Mouse (Mus musculus): ENCODE data around the gene Defb11. TPM values are rescaled to one million over a fixed set of nuclear protein-coding genes. Genes with fewer than 3 reads are reported as not detected.
"Not testable (repeated sequence)": the region's sequence is repeated elsewhere in the genome, so short reads cannot be mapped to it uniquely, and the experiment has no call there.

Defb11 gene
- polyA plus RNA-seq (2015; fragmentation: Nextera tagmentation; extraction: Ambion mirVana), result 2.9 and 5.0 TPM in 2 replicates

GRCm38 (mm10) chr8:21906290-21906689 lies at the start of gene Defb11:
TSS of gene Defb11 (minus strand) at chr8:21906412.
- not testable (repeated sequence) for H3K9ac ChIP-seq (ENCODE audit: low read depth, low read length); DNase-seq (ENCODE audit: low spot score); H3K4me1 ChIP-seq (replicated peaks; ENCODE audit: insufficient read depth, low read length); ATAC-seq (replicated peaks; ENCODE audit: low FRiP score, low read depth); H3K36me3 ChIP-seq (ENCODE audit: insufficient read depth, low read length); H3K4me2 ChIP-seq (ENCODE audit: low read length); H3K9me3 ChIP-seq (replicated peaks; ENCODE audit: low read length); H3K27me3 ChIP-seq (ENCODE audit: insufficient read depth, low read length); H3K27ac ChIP-seq; H3K4me3 ChIP-seq (replicated peaks; ENCODE audit: low read depth, low read length)

GRCm38 (mm10) chr8:21955321-21955720 lies 49.1 kb upstream of the Defb11 start:
- no peaks in the 10 kb centered on the region for H3K36me3 ChIP-seq (ENCODE audit: insufficient read depth, low read length)
- TF ChIP-seq CTCF (IDR thresholded peaks at IDR 0.05; ENCODE audit: low read depth), result peak; percentile 86
- 6% methylated on average over 9 of the region's 9 CpGs for WGBS
- H3K4me2 ChIP-seq (ENCODE audit: low read length), result no peak overlapping the region
- H3K9ac ChIP-seq (ENCODE audit: low read depth, low read length), result no peak overlapping the region
- DNase-seq (ENCODE audit: low spot score), result peak; percentile 68
- no peaks in the 10 kb centered on the region for H3K4me1 ChIP-seq (replicated peaks; ENCODE audit: insufficient read depth, low read length)
- no peak for ATAC-seq (replicated peaks; ENCODE audit: low FRiP score, low read depth)
- H3K27ac ChIP-seq, result no peak overlapping the region
- no peak overlapping the region for H3K4me3 ChIP-seq (replicated peaks; ENCODE audit: low read depth, low read length)
- H3K27me3 ChIP-seq (ENCODE audit: insufficient read depth, low read length), result no peaks in the 10 kb centered on the region
- H3K9me3 ChIP-seq (replicated peaks; ENCODE audit: low read length), result no peaks in the 10 kb centered on the region

- ATAC-seq (replicated peaks; ENCODE audit: low FRiP score, low read depth) (peak; percentile 40; the same call in 1 of the 2 replicates), DNase-seq (ENCODE audit: low spot score) (peak; percentile 6)
- Histone ChIP-seq H3K27me3 (ENCODE audit: insufficient read depth, low read length) (no peaks in the 10 kb centered on the region), H3K36me3 (ENCODE audit: insufficient read depth, low read length) (no peaks in the 10 kb centered on the region), H3K4me2 (ENCODE audit: low read length) (peak overlapping the region; percentile 27; the same call in 1 of the 2 replicates), H3K27ac (peak overlapping the region; percentile 50), H3K4me1 (replicated peaks; ENCODE audit: insufficient read depth, low read length) (no peaks in the 10 kb centered on the region), H3K9ac (ENCODE audit: low read depth, low read length) (no peak overlapping the region), H3K4me3 (replicated peaks; ENCODE audit: low read depth, low read length) (no peak overlapping the region), H3K9me3 (replicated peaks; ENCODE audit: low read length) (no peaks in the 10 kb centered on the region)
- WGBS, result 55% methylated on average over 9 of the region's 9 CpGs
- no peak for TF ChIP-seq CTCF (IDR thresholded peaks at IDR 0.05; ENCODE audit: low read depth)
Observed at GRCm38 (mm10) chr8:21947311-21948017, 41.3 kb upstream of the Defb11 start.

- no peak for TF ChIP-seq CTCF (IDR thresholded peaks at IDR 0.05; ENCODE audit: low read depth)
- DNase-seq (ENCODE audit: low spot score) (no peak), ATAC-seq (replicated peaks; ENCODE audit: low FRiP score, low read depth) (no peak)
- Histone ChIP-seq H3K36me3 (ENCODE audit: insufficient read depth, low read length) (no peaks in the 10 kb centered on the region), H3K4me3 (replicated peaks; ENCODE audit: low read depth, low read length) (no peak within 1 kb of the TSS), H3K4me1 (replicated peaks; ENCODE audit: insufficient read depth, low read length) (no peaks in the 10 kb centered on the region), H3K27ac (peak within 1 kb of the TSS; percentile 50), H3K27me3 (ENCODE audit: insufficient read depth, low read length) (no peaks in the 10 kb centered on the region), H3K9me3 (replicated peaks; ENCODE audit: low read length) (no peaks in the 10 kb centered on the region), H3K9ac (ENCODE audit: low read depth, low read length) (no peak within 1 kb of the TSS), H3K4me2 (ENCODE audit: low read length) (peak within 1 kb of the TSS; percentile 27; the same call in 1 of the 2 replicates)
- 73% methylated on average over 6 of the region's 6 CpGs for WGBS
Observed at GRCm38 (mm10) chr8:21946462-21946861, 40.2 kb upstream of the Defb11 start, which contains the start of gene Defb13. TSS of gene Defb13 (plus strand) at chr8:21946762.

- H3K27ac ChIP-seq; H3K36me3 ChIP-seq (ENCODE audit: insufficient read depth, low read length); H3K4me3 ChIP-seq (replicated peaks; ENCODE audit: low read depth, low read length); DNase-seq (ENCODE audit: low spot score); H3K4me1 ChIP-seq (replicated peaks; ENCODE audit: insufficient read depth, low read length); H3K9ac ChIP-seq (ENCODE audit: low read depth, low read length); ATAC-seq (replicated peaks; ENCODE audit: low FRiP score, low read depth); H3K4me2 ChIP-seq (ENCODE audit: low read length); H3K9me3 ChIP-seq (replicated peaks; ENCODE audit: low read length); H3K27me3 ChIP-seq (ENCODE audit: insufficient read depth, low read length): not testable (repeated sequence)
- 83% methylated on average over 4 of the region's 4 CpGs for WGBS
Observed at GRCm38 (mm10) chr8:21938052-21938451, 31.8 kb upstream of the Defb11 start, which contains the start of gene Defb35. TSS of gene Defb35 (plus strand) at chr8:21938352.

GRCm38 (mm10) chr8:21932610-21933009 lies 26.4 kb upstream of the Defb11 start, which contains the start of gene Defb15:
TSS of gene Defb15 (minus strand) at chr8:21932710.
- no peak for DNase-seq (ENCODE audit: low spot score)
- WGBS, result 79% methylated on average over 6 of the region's 6 CpGs

GRCm38 (mm10) chr8:21930754-21931153 lies 24.5 kb upstream of the Defb11 start:
- not testable (repeated sequence) for H3K36me3 ChIP-seq (ENCODE audit: insufficient read depth, low read length); H3K4me1 ChIP-seq (replicated peaks; ENCODE audit: insufficient read depth, low read length); DNase-seq (ENCODE audit: low spot score); H3K27ac ChIP-seq; ATAC-seq (replicated peaks; ENCODE audit: low FRiP score, low read depth); H3K9me3 ChIP-seq (replicated peaks; ENCODE audit: low read length); H3K27me3 ChIP-seq (ENCODE audit: insufficient read depth, low read length); H3K9ac ChIP-seq (ENCODE audit: low read depth, low read length); H3K4me2 ChIP-seq (ENCODE audit: low read length); H3K4me3 ChIP-seq (replicated peaks; ENCODE audit: low read depth, low read length)
- WGBS, result 93% methylated on average over 3 of the region's 3 CpGs

More at GRCm38 (mm10) chr8:21932610-21933009, 26.4 kb upstream of the Defb11 start, which contains the start of gene Defb15:
- H3K4me3 ChIP-seq (replicated peaks; ENCODE audit: low read depth, low read length), result no peak within 1 kb of the TSS
- no peaks in the 10 kb centered on the region for H3K9me3 ChIP-seq (replicated peaks; ENCODE audit: low read length)
- ATAC-seq (replicated peaks; ENCODE audit: low FRiP score, low read depth), result no peak
- H3K9ac ChIP-seq (ENCODE audit: low read depth, low read length), result no peak within 1 kb of the TSS
- H3K27me3 ChIP-seq (ENCODE audit: insufficient read depth, low read length), result no peaks in the 10 kb centered on the region
- no peak for TF ChIP-seq CTCF (IDR thresholded peaks at IDR 0.05; ENCODE audit: low read depth)
- no peaks in the 10 kb centered on the region for H3K36me3 ChIP-seq (ENCODE audit: insufficient read depth, low read length)
- no peak within 1 kb of the TSS for H3K27ac ChIP-seq
- no peaks in the 10 kb centered on the region for H3K4me1 ChIP-seq (replicated peaks; ENCODE audit: insufficient read depth, low read length)
- no peak within 1 kb of the TSS for H3K4me2 ChIP-seq (ENCODE audit: low read length)
